Mouse (Mus musculus) testis, adult 2 months (tissue): ENCODE data around the gene Ica1l.

ENCODE experiments used
- CTCF ChIP-seq: fragments of 200-500 bp; IDR thresholded peaks from 2 replicates; pipeline ENCODE4 v1.5.1; 2012; ENCODE audit warnings: low read depth, mild to moderate bottlenecking, inconsistent platforms, low read length, moderate library complexity; ENCODE audit not compliant: control insufficient read depth, insufficient read depth, insufficient replicate concordance
- POLR2A ChIP-seq: fragments of 200-500 bp; IDR thresholded peaks from 2 replicates; pipeline ENCODE4 v1.6.1; 2012; ENCODE audit warnings: low read depth, mild to moderate bottlenecking, inconsistent platforms, low read length, moderate library complexity; ENCODE audit not compliant: control insufficient read depth

DNA sequence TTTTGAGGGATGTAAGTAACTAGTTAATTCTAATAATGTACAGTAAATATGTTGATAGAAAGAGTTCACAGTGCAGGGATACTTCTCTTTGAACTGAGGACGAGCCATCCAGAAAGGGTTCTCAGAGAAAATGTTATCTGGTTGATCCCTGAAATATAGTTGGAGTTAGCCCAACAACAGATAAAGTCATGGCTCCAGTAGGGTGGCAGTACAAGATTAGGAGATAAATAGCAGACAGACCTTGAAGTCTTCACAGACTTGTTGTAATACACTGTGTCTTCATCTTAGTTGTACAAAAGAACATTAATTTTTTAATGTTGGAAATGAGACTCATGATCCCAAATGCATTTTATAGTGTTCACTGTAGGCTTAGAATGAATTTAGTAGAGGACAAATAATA, 83.0 kb downstream of the Ica1l start:
- no peak for TF ChIP-seq POLR2A
- no peak for TF ChIP-seq CTCF
